Mouse (Mus musculus): ENCODE data around the gene Cdca3. TPM values are rescaled to one million over a fixed set of nuclear protein-coding genes. Genes with fewer than 3 reads are reported as not detected.

The Cdca3 gene
- polyA plus RNA-seq, 1 experiment from 2014 or later, result 18.2 TPM

DNA sequence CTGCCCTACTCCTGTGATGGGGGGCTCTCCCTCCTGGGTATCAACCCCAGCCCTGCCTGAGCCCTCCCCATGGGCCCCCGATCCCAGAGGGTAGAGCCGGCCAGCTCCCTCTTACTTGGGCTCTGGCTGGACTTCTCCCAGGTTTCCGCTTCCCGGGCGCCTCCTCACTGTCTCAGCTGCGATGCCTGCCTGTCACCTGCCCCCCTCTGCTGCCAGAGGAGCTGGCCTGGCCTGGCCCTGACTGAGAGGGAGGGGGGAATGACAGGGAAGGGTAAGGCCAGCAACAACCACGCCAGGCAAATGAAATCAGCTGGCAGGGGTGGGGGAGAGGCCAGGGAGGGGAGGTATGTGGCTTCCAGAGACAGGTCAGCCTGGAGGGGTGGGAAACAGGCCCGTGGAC lies 10.5 kb downstream of the Cdca3 start:
- Histone ChIP-seq H3K9ac (ENCODE audit: low read depth, low read length) (no peak overlapping the region; the same call in 1 of the 2 replicates), H3K27me3 (ENCODE audit: control insufficient read depth, insufficient read depth, low read depth, low read length) (no peaks in the 10 kb centered on the region), H3K27ac (ENCODE audit: low read length) (no peak overlapping the region), H3K36me3 (ENCODE audit: control insufficient read depth, insufficient read depth, low read length) (peaks cover 6% of the 10 kb centered on the region), H3K4me1 (ENCODE audit: control insufficient read depth, insufficient read depth, low read length) (no peaks in the 10 kb centered on the region), H3K4me2 (ENCODE audit: low read length) (no peak overlapping the region), H3K9me3 (replicated peaks; ENCODE audit: control insufficient read depth, low read length, poor library complexity, severe bottlenecking) (no peaks in the 10 kb centered on the region), H3K4me3 (ENCODE audit: low read depth, low read length) (no peak overlapping the region)
- WGBS, result 6% methylated on average over 8 of the region's 8 CpGs
- ATAC-seq, result peak; percentile 16

DNA sequence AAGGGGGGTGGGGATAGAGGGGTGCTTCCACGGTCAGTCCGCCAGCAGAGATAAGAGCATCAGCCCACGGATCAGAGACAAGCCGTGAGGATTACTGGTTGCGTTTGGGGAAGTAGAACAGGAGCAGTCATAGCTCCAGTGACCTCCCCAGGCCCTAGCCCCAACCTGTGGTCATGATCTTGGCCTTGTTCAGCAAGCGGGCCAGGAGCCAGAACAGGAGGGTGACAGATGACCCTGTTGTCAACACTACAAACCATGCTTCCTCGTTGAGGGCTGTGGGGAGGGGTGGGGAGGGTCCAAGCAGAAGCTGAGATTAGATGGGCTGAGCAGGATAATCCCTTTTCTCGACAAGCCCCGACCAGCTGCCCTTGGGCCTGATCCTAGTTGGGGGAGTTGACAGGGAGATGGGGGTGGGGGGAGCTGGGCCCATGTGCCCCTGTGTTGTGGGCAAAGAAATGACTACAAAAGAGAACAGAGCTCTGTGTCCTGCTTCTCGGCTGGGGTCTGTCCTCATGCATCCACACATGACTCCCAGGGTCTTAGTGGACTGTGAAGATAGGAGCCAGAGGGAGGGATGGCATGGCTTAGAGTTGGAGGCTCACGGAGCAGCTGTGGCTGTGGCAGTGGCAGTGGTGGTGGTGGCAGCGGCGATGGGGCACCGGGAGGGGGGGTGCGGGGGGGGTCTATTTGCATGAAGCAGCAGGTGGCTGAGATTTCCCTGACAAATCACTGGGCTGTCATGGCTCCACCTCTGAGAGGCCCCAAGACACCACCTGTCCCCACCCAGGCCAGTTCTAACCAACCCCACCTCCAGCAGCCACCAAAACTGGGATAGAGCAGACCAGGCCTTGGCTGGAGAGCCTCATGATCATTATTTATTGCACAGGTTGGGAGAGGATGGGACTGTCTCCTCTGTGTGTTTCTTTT lies 11.2 kb downstream of the Cdca3 start, which contains the start of gene Gnb3:
Gene Gnb3 (minus strand): TSS at position 35 of the 927 bp plus-strand sequence.
- Histone ChIP-seq H3K9ac (ENCODE audit: low read depth, low read length) (peak within 1 kb of the TSS; percentile 1; the same call in 1 of the 2 replicates), H3K4me2 (ENCODE audit: low read length) (no peak within 1 kb of the TSS), H3K4me1 (ENCODE audit: control insufficient read depth, insufficient read depth, low read length) (no peaks in the 10 kb centered on the region), H3K27ac (ENCODE audit: low read length) (peak within 1 kb of the TSS; percentile 4; the same call in 1 of the 2 replicates), H3K36me3 (ENCODE audit: control insufficient read depth, insufficient read depth, low read length) (peaks cover 7% of the 10 kb centered on the region), H3K9me3 (replicated peaks; ENCODE audit: control insufficient read depth, low read length, poor library complexity, severe bottlenecking) (no peaks in the 10 kb centered on the region), H3K27me3 (ENCODE audit: control insufficient read depth, insufficient read depth, low read depth, low read length) (no peaks in the 10 kb centered on the region), H3K4me3 (ENCODE audit: low read depth, low read length) (no peak within 1 kb of the TSS)
- 13% methylated on average over 15 of the region's 15 CpGs for WGBS
- peak; percentile 39 for ATAC-seq

DNA sequence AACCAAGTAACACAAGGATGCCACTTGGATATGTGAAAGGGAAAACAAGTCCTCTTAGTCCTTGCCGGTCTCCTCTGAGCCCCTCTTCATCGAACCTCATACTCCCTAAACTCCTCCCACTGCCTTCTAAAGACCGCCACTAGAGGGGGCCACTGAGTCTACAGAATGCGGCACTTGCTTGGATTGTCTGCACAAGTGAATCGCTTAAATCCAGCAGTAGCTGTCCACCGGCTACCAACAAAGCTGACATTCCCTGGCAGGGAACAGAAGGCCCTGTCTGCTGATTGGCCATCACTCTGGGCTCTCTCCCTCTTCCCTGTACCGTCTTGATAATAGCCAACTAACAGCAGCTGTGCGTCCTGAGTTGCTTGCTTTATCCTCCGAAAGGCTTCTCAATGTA lies 18.0 kb downstream of the Cdca3 start:
- Histone ChIP-seq H3K4me2 (ENCODE audit: low read length) (peak overlapping the region; percentile 30; the same call in 1 of the 2 replicates), H3K9me3 (replicated peaks; ENCODE audit: control insufficient read depth, low read length, poor library complexity, severe bottlenecking) (no peaks in the 10 kb centered on the region), H3K4me1 (ENCODE audit: control insufficient read depth, insufficient read depth, low read length) (peaks cover 3% of the 10 kb centered on the region; the same call in 1 of the 2 replicates), H3K27ac (ENCODE audit: low read length) (peak overlapping the region; percentile 74), H3K27me3 (ENCODE audit: control insufficient read depth, insufficient read depth, low read depth, low read length) (no peaks in the 10 kb centered on the region), H3K4me3 (ENCODE audit: low read depth, low read length) (no peak overlapping the region), H3K9ac (ENCODE audit: low read depth, low read length) (no peak overlapping the region), H3K36me3 (ENCODE audit: control insufficient read depth, insufficient read depth, low read length) (0 out of 2 replicates have a peak, but pooled peaks cover 3% of the 10 kb centered on the region)
- ATAC-seq, result peak; percentile 89
- 2% methylated on average over 9 of the region's 9 CpGs for WGBS

DNA sequence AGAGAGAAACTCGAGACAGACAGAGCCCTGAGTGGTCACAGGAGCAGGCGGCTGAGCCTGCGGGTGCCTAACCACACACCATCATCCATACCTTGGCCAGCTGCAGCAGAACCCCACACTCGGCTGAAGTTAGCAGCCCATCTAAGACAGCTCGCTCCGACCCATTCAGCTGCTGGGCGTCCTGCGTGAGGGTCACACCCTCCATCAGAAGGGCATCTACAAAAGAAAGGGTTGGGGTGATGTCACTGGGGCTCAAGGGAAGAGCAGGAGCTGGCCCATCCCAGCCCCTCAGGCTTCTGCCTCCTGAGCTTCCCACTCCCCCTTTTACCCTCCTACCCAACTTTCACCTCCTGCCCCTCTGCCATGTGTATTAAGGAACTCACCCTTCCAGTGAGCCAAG lies 21.2 kb downstream of the Cdca3 start:
- no peaks in the 10 kb centered on the region for H3K9me3 ChIP-seq (replicated peaks; ENCODE audit: control insufficient read depth, low read length, poor library complexity, severe bottlenecking)
- 65% methylated on average over 8 of the region's 8 CpGs for WGBS
- H3K27me3 ChIP-seq (ENCODE audit: control insufficient read depth, insufficient read depth, low read depth, low read length), result no peaks in the 10 kb centered on the region
- peaks cover 5% of the 10 kb centered on the region for H3K4me1 ChIP-seq (ENCODE audit: control insufficient read depth, insufficient read depth, low read length)
- H3K4me2 ChIP-seq (ENCODE audit: low read length), result no peak overlapping the region
- no peak for ATAC-seq
- H3K4me3 ChIP-seq (ENCODE audit: low read depth, low read length), result no peak overlapping the region
- H3K9ac ChIP-seq (ENCODE audit: low read depth, low read length), result no peak overlapping the region
- no peak overlapping the region for H3K27ac ChIP-seq (ENCODE audit: low read length)
- no peaks in the 10 kb centered on the region for H3K36me3 ChIP-seq (ENCODE audit: control insufficient read depth, insufficient read depth, low read length)

DNA sequence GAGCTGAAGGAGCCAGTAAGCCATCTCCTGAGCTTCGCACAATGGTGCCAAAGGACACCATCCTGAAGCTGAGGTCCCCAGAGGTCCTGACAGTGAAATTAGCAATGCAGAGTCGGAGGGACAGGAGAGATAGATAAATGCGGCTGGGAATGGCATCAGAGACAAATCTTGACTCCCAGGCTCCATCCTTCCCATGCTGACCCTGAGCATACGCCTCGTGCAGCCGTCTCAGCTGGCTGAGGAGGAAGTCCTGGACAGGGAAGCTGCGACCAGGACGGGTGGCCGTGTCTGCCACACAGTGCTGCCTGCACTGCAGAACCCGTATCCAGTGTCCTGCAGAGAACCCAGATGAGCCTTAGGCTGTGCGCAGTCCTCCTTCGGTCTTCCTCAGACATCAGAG lies 25.3 kb downstream of the Cdca3 start:
- H3K9ac ChIP-seq (ENCODE audit: low read depth, low read length), result no peak overlapping the region
- no peak overlapping the region for H3K4me2 ChIP-seq (ENCODE audit: low read length)
- H3K4me1 ChIP-seq (ENCODE audit: control insufficient read depth, insufficient read depth, low read length), result peaks cover 21% of the 10 kb centered on the region
- H3K36me3 ChIP-seq (ENCODE audit: control insufficient read depth, insufficient read depth, low read length), result no peaks in the 10 kb centered on the region
- no peaks in the 10 kb centered on the region for H3K9me3 ChIP-seq (replicated peaks; ENCODE audit: control insufficient read depth, low read length, poor library complexity, severe bottlenecking)
- 79% methylated on average over 12 of the region's 12 CpGs for WGBS
- no peak for ATAC-seq
- no peak overlapping the region for H3K27ac ChIP-seq (ENCODE audit: low read length)
- H3K4me3 ChIP-seq (ENCODE audit: low read depth, low read length), result no peak overlapping the region
- no peaks in the 10 kb centered on the region for H3K27me3 ChIP-seq (ENCODE audit: control insufficient read depth, insufficient read depth, low read depth, low read length)

DNA sequence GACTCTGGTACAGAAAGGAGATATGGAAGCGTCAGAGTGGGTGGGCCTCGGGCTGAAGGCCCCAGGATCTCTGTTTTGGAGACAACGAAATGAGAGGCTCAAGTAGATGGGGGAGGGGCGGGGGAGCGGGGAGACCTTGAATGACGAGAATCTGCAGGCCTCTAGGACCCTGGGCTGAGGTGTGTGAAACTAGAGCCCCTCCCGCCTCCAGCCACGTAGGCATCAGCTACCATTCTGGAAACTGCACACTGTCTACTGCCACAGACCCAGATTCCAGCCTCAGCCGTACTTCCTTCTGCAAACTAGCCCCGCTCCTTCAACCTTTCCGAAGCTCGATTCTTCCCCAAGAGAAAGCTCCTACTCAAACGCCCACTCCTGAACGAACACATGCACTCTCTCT lies 27.0 kb downstream of the Cdca3 start:
- WGBS, result 8% methylated on average over 14 of the region's 14 CpGs
- Histone ChIP-seq H3K4me3 (ENCODE audit: low read depth, low read length) (peak overlapping the region; percentile 72), H3K36me3 (ENCODE audit: control insufficient read depth, insufficient read depth, low read length) (peaks cover 5% of the 10 kb centered on the region; the same call in 1 of the 2 replicates), H3K27ac (ENCODE audit: low read length) (peak overlapping the region; percentile 99), H3K27me3 (ENCODE audit: control insufficient read depth, insufficient read depth, low read depth, low read length) (no peaks in the 10 kb centered on the region), H3K4me1 (ENCODE audit: control insufficient read depth, insufficient read depth, low read length) (peaks cover 38% of the 10 kb centered on the region), H3K4me2 (ENCODE audit: low read length) (peak overlapping the region; percentile 76), H3K9ac (ENCODE audit: low read depth, low read length) (peak overlapping the region; percentile 96), H3K9me3 (replicated peaks; ENCODE audit: control insufficient read depth, low read length, poor library complexity, severe bottlenecking) (no peaks in the 10 kb centered on the region)
- peak; percentile 90 for ATAC-seq

DNA sequence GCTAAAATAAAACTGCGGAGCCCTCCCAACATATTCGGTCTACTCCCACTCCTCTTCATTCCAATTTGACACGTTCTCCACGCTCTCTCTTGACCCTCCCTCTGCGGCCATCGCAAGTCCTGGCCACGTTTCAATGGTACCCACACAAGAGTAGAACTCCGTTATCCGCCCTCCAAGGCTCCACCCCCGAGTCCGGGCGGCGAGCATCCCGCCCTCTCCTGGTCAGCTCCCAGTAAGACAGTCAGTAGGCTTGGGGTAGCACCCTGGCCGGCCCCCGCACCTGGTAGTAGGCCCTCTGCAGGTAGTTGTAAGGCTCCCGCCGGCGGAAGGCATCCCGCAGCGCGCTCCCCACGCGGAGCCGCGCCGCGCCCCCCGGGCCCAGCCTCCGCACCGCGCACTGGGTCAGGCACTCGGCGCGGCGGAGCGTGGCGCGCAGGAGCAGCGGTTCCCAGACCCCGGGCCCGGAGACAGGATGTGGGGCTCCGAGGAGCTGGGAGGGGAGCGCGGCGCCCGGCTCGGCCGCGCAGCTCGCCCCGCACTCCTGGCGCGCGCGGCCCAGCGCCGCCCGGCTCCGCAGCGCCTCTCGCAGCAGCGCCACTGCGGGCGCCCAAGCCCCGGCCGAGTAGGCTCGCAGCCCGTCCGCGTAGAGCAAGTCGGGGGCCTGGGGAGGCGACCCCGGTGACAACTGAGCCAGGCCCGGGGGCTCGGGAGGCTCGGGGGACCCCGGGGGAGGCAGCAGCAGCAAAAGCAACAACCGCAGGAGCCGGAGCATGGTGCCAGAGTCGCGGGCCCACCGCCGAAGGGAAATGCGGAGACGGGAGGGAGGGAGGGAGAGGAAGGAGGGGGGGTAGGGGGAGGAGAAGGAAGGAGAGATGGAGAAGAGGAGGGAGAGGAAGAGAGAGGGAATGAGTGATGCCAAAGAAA lies 27.8 kb downstream of the Cdca3 start, which contains the start of gene P3h3:
Gene P3h3 (minus strand): TSS at position 837 of the 924 bp plus-strand sequence.
- peak; percentile 91 for ATAC-seq
- H3K9me3 ChIP-seq (replicated peaks; ENCODE audit: control insufficient read depth, low read length, poor library complexity, severe bottlenecking), result no peaks in the 10 kb centered on the region
- H3K27me3 ChIP-seq (ENCODE audit: control insufficient read depth, insufficient read depth, low read depth, low read length), result no peaks in the 10 kb centered on the region
- peaks cover 5% of the 10 kb centered on the region; the same call in 1 of the 2 replicates for H3K36me3 ChIP-seq (ENCODE audit: control insufficient read depth, insufficient read depth, low read length)
- H3K4me1 ChIP-seq (ENCODE audit: control insufficient read depth, insufficient read depth, low read length), result peaks cover 47% of the 10 kb centered on the region
- H3K27ac ChIP-seq (ENCODE audit: low read length), result peak within 1 kb of the TSS; percentile 99
- under 1% methylated on average over 68 of the region's 86 CpGs for WGBS
- peak within 1 kb of the TSS; percentile 76 for H3K4me2 ChIP-seq (ENCODE audit: low read length)
- peak within 1 kb of the TSS; percentile 96 for H3K9ac ChIP-seq (ENCODE audit: low read depth, low read length)
- peak within 1 kb of the TSS; percentile 72 for H3K4me3 ChIP-seq (ENCODE audit: low read depth, low read length)

DNA sequence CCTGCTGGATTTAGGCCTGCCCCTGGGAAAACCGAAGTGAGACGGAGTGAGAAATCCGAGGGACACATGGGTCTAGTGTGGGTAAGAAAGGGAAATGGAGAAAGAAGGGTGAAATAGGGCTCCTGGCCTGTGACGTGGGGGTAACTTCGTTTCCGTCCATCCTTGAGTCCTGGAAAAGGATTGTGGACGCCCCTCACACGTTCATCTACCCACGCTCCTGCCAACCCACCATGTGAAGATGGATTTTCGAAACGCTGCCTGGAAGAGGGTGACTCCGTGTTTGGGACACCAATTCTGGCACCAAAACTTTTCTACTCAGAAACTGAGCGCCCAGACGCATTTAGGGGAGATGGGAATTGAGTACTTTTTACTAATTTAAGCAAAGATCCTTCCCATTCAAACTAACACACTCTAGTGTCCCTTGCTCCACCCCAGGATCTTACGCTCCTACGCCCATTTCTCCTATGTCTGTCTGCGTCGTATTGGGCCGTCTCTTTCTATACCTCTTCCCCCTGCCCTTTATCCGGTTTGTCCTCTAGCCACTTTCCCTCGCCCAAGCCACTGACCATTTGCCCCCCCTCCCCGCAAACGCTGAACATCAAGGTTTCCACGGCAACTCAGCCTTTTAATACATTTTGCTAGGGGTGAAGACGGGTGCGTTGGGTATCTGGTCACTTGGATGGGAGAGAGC lies 28.6 kb downstream of the Cdca3 start:
- WGBS, result 19% methylated on average over 26 of the region's 26 CpGs
- Histone ChIP-seq H3K4me1 (ENCODE audit: control insufficient read depth, insufficient read depth, low read length) (peaks cover 52% of the 10 kb centered on the region), H3K4me3 (ENCODE audit: low read depth, low read length) (peak overlapping the region; percentile 72), H3K4me2 (ENCODE audit: low read length) (peak overlapping the region; percentile 76), H3K9ac (ENCODE audit: low read depth, low read length) (peak overlapping the region; percentile 96), H3K27ac (ENCODE audit: low read length) (peak overlapping the region; percentile 99), H3K27me3 (ENCODE audit: control insufficient read depth, insufficient read depth, low read depth, low read length) (no peaks in the 10 kb centered on the region), H3K36me3 (ENCODE audit: control insufficient read depth, insufficient read depth, low read length) (peaks cover 5% of the 10 kb centered on the region; the same call in 1 of the 2 replicates), H3K9me3 (replicated peaks; ENCODE audit: control insufficient read depth, low read length, poor library complexity, severe bottlenecking) (no peaks in the 10 kb centered on the region)
- no peak for ATAC-seq
